Comparison of ENCODE assay signal across 32 mouse cellular contexts in genomic region chr12:57764720-57765119, GRCm38 (mm10).
"Had no signal": no experiment of that assay in that cellular context is flagged by ENCODE, and none has a peak within 500 bp of the region (broad histone marks: within the 10 kb centered on the region; RNA-seq: fewer than 3 reads in every experiment).

No protein-coding gene starts in this region.

- H3K4me1 ChIP-seq: limb, embryonic 12.5 days; limb, embryonic 13.5 days; limb, embryonic 15.5 days; liver, embryonic 12.5 days; liver, embryonic 13.5 days; liver, embryonic 15.5 days; lung, embryonic 15.5 days; megakaryocyte, embryonic 14.5 days; midbrain, embryonic 10.5 days; midbrain, embryonic 12.5 days; midbrain, embryonic 13.5 days; midbrain, embryonic 15.5 days; neural tube, embryonic 12.5 days had no signal

- ATAC-seq: liver, embryonic 12.5 days; liver, postnatal 0 days; lung, postnatal 0 days; midbrain, embryonic 13.5 days; midbrain, embryonic 15.5 days; midbrain, embryonic 16.5 days had no signal

- DNase-seq: left cerebral cortex, postnatal 4 days; liver; liver, embryonic 13.5 days; liver, postnatal 0 days; lung, adult 18-20 months; lung, adult 2 months; lung, embryonic 14.5 days; lung, postnatal 10 days; lung, postnatal 14 days; lung, postnatal 36 days; lung, postnatal 4 days; midbrain, embryonic 14.5 days had no signal

- H3K4me2 ChIP-seq: limb, embryonic 12.5 days; limb, embryonic 13.5 days; limb, embryonic 15.5 days; liver, embryonic 11.5 days; liver, embryonic 12.5 days; liver, embryonic 13.5 days; liver, embryonic 15.5 days; lung, embryonic 14.5 days; lung, embryonic 15.5 days; midbrain, embryonic 11.5 days; midbrain, embryonic 12.5 days; midbrain, embryonic 13.5 days; midbrain, embryonic 15.5 days; neural tube, embryonic 12.5 days had no signal

- H3K9ac ChIP-seq: limb, embryonic 12.5 days; limb, embryonic 13.5 days; limb, embryonic 15.5 days; liver, embryonic 12.5 days; liver, embryonic 13.5 days; liver, embryonic 14.5 days; liver, embryonic 15.5 days; liver, postnatal 0 days; lung, embryonic 14.5 days; lung, embryonic 15.5 days; midbrain, embryonic 12.5 days; midbrain, embryonic 13.5 days; midbrain, embryonic 15.5 days; neural tube, embryonic 12.5 days had no signal

- H3K4me3 ChIP-seq: left cerebral cortex, adult 2 months; limb, embryonic 12.5 days; limb, embryonic 13.5 days; limb, embryonic 15.5 days; liver, embryonic 12.5 days; liver, embryonic 13.5 days; liver, embryonic 15.5 days; lung, embryonic 15.5 days; megakaryocyte, embryonic 14.5 days; midbrain, embryonic 10.5 days; midbrain, embryonic 12.5 days; midbrain, embryonic 13.5 days; midbrain, embryonic 15.5 days; myocyte; neural tube, embryonic 12.5 days had no signal

- H3K9me3 ChIP-seq: limb, embryonic 12.5 days; limb, embryonic 13.5 days; limb, embryonic 15.5 days; liver, embryonic 12.5 days; liver, embryonic 13.5 days; liver, embryonic 15.5 days; lung, embryonic 15.5 days; megakaryocyte, embryonic 14.5 days; midbrain, embryonic 10.5 days; midbrain, embryonic 12.5 days; midbrain, embryonic 13.5 days; midbrain, embryonic 15.5 days; neural tube, embryonic 12.5 days had no signal

- H3K36me3 ChIP-seq: limb, embryonic 12.5 days; limb, embryonic 13.5 days; limb, embryonic 15.5 days; liver, embryonic 12.5 days; liver, embryonic 13.5 days; liver, embryonic 15.5 days; lung, embryonic 15.5 days; midbrain, embryonic 10.5 days; midbrain, embryonic 12.5 days; midbrain, embryonic 13.5 days; midbrain, embryonic 15.5 days; neural tube, embryonic 12.5 days had no signal

- H3K27ac ChIP-seq: left cerebral cortex, adult 2 months; limb, embryonic 12.5 days; limb, embryonic 13.5 days; limb, embryonic 15.5 days; liver, embryonic 12.5 days; liver, embryonic 13.5 days; liver, embryonic 14.5 days; liver, embryonic 15.5 days; lung, embryonic 15.5 days; macrophage; midbrain, embryonic 10.5 days; midbrain, embryonic 12.5 days; midbrain, embryonic 13.5 days; midbrain, embryonic 15.5 days; neural tube, embryonic 12.5 days had no signal

- H3K27me3 ChIP-seq: limb, embryonic 12.5 days; limb, embryonic 13.5 days; limb, embryonic 15.5 days; liver, embryonic 12.5 days; liver, embryonic 13.5 days; liver, embryonic 15.5 days; lung, embryonic 15.5 days; megakaryocyte, embryonic 14.5 days; midbrain, embryonic 12.5 days; midbrain, embryonic 13.5 days; midbrain, embryonic 15.5 days; neural tube, embryonic 12.5 days had no signal
